Mouse (Mus musculus) adrenal gland, postnatal 25 days (tissue): ENCODE measurements around the gene Rufy1. TPM values are rescaled to one million over a fixed set of nuclear protein-coding genes. Genes with fewer than 3 reads are reported as not detected.
A peak's percentile ranks its signal among the peaks of the same experiment; 100 is the strongest.
"Not testable (repeated sequence)": the region's sequence is repeated elsewhere in the genome, so short reads cannot be mapped to it uniquely, and the experiment has no call there.

Source experiments
- DNase-seq: peaks from one replicate; pipeline ENCODE4 v3.0.0; 2021; ENCODE audit warnings: mixed read lengths
- total RNA-seq: library from RNA; stranded (reverse); gene quantifications from 2 replicates; pipeline ENCODE4 v1.2.3, GENCODE M21; 2021

The Rufy1 gene
- total RNA-seq, 1 experiment from 2014 or later = 41.8 TPM

GRCm38 (mm10) chr11:50377892-50378684 lies 52.8 kb downstream of the Rufy1 start:
- peak; percentile 91 for DNase-seq

GRCm38 (mm10) chr11:50376911-50377891 lies 53.7 kb downstream of the Rufy1 start, which contains the start of gene Hnrnph1:
Hnrnph1 (plus strand) TSS chr11:50376990.
- DNase-seq = peak; percentile 96

GRCm38 (mm10) chr11:50376156-50376790 lies 54.7 kb downstream of the Rufy1 start:
- no peak for DNase-seq

- no peak for DNase-seq
Observed at GRCm38 (mm10) chr11:50375421-50375820, 55.5 kb downstream of the Rufy1 start.

- no peak for DNase-seq
Observed at GRCm38 (mm10) chr11:50374286-50375015, 56.5 kb downstream of the Rufy1 start.

GRCm38 (mm10) chr11:50373621-50374020 lies 57.3 kb downstream of the Rufy1 start:
- DNase-seq = no peak

GRCm38 (mm10) chr11:50373086-50373485 lies 57.8 kb downstream of the Rufy1 start:
- DNase-seq = no peak

GRCm38 (mm10) chr11:50371911-50372310 lies 59.0 kb downstream of the Rufy1 start:
- no peak for DNase-seq

GRCm38 (mm10) chr11:50371399-50371841 lies 59.5 kb downstream of the Rufy1 start:
- peak; percentile 68 for DNase-seq

- DNase-seq = no peak
Observed at GRCm38 (mm10) chr11:50370969-50371368, 60.0 kb downstream of the Rufy1 start.

- no peak for DNase-seq
Observed at GRCm38 (mm10) chr11:50369360-50369911, 61.5 kb downstream of the Rufy1 start.

GRCm38 (mm10) chr11:50367531-50367930 lies 63.4 kb downstream of the Rufy1 start:
- DNase-seq = no peak

GRCm38 (mm10) chr11:50365322-50365721 lies 65.6 kb downstream of the Rufy1 start:
- no peak for DNase-seq

GRCm38 (mm10) chr11:50364548-50364947 lies 66.4 kb downstream of the Rufy1 start:
- DNase-seq = peak; percentile 56

GRCm38 (mm10) chr11:50361282-50361681 lies 69.6 kb downstream of the Rufy1 start:
- DNase-seq = not testable (repeated sequence)

- DNase-seq = peak; percentile 48
Observed at GRCm38 (mm10) chr11:50358950-50359861, 71.7 kb downstream of the Rufy1 start.

- DNase-seq = no peak
Observed at GRCm38 (mm10) chr11:50355395-50355794, 75.5 kb downstream of the Rufy1 start.

GRCm38 (mm10) chr11:50354851-50355250 lies 76.1 kb downstream of the Rufy1 start:
- no peak for DNase-seq

GRCm38 (mm10) chr11:50354162-50354561 lies 76.8 kb downstream of the Rufy1 start, which contains the start of gene Cby3:
Cby3 (plus strand) TSS chr11:50354462.
- no peak for DNase-seq

- no peak for DNase-seq
Observed at GRCm38 (mm10) chr11:50352177-50352576, 78.7 kb downstream of the Rufy1 start.
